Mouse (Mus musculus) lung, postnatal 0 days (tissue): ENCODE data around the gene Mta1. TPM values are rescaled to one million over a fixed set of nuclear protein-coding genes. Genes with fewer than 3 reads are reported as not detected.

ENCODE experiments used
- ATAC-seq: fragments of 200-750 bp; cut with Nextera tagmentation; 2 replicates; pipeline ENCODE4 v1.8.0; 2017; ENCODE audit warnings: moderate library complexity
- DNase-seq: peaks from one replicate; pipeline ENCODE4 v3.0.0-alpha.2; 2016; ENCODE audit warnings: low spot score
- H3K27ac ChIP-seq: fragments of 300-500 bp; sonication (generic); 2 replicates; pipeline ENCODE4 v1.5.1; 2014; ENCODE audit warnings: antibody characterized with exemption, mild to moderate bottlenecking, low read length, mixed read lengths
- H3K27me3 ChIP-seq: fragments of 300-500 bp; sonication (generic); replicated peaks from 2 replicates; pipeline ENCODE4 v1.6.1; 2014; ENCODE audit warnings: low read length, mixed read lengths; ENCODE audit not compliant: insufficient read depth
- H3K36me3 ChIP-seq: fragments of 300-500 bp; sonication (generic); 2 replicates; pipeline ENCODE4 v1.6.1; 2014; ENCODE audit warnings: low read length, mixed read lengths; ENCODE audit not compliant: insufficient read depth
- H3K4me1 ChIP-seq: fragments of 300-500 bp; sonication (generic); 2 replicates; pipeline ENCODE4 v1.6.1; 2014; ENCODE audit warnings: antibody characterized with exemption, low read depth, low read length, mixed read lengths; ENCODE audit not compliant: insufficient read depth
- H3K4me2 ChIP-seq: fragments of 300-500 bp; sonication (generic); replicated peaks from 2 replicates; pipeline ENCODE4 v1.6.1; 2014; ENCODE audit warnings: low read depth, mild to moderate bottlenecking, low read length, moderate library complexity, mixed read lengths
- H3K4me3 ChIP-seq: fragments of 300-500 bp; sonication (generic); 2 replicates; pipeline ENCODE4 v1.5.1; 2014; ENCODE audit warnings: low read depth, low read length
- H3K9ac ChIP-seq: fragments of 300-500 bp; sonication (generic); replicated peaks from 2 replicates; pipeline ENCODE4 v1.6.1; 2014; ENCODE audit warnings: low read depth, mild to moderate bottlenecking
- H3K9me3 ChIP-seq: fragments of 300-500 bp; sonication (generic); 2 replicates; pipeline ENCODE4 v1.6.1; 2016; ENCODE audit warnings: low read length, mixed read lengths
- CTCF ChIP-seq: IDR thresholded peaks from 2 replicates; pipeline ENCODE4 v1.5.1; 2016; ENCODE audit warnings: antibody characterized with exemption, mild to moderate bottlenecking
- EP300 ChIP-seq: IDR thresholded peaks from 2 replicates; pipeline ENCODE4 v1.6.1; 2016; ENCODE audit warnings: antibody characterized with exemption, mild to moderate bottlenecking, control low read depth
- WGBS: fragments of 180-500 bp; shearing (Covaris S2); extraction: QIAGEN DNeasy Blood & Tissue Kit; methylation state at CpG from one replicate; pipeline ENCODE4 v1.1.7; 2014; 5-methylcytosine and 5-hydroxymethylcytosine counted together
- polyA plus RNA-seq: library from polyadenylated mRNA; unstranded; fragments of >200 nt; fragmentation: Nextera tagmentation; extraction: Ambion mirVana; gene quantifications from 2 replicates; pipeline ENCODE4 v1.2.1, GENCODE M21; 2015

Gene Mta1
- polyA plus RNA-seq, 1 experiment from 2014 or later: 12.2 TPM

- Histone ChIP-seq H3K36me3 (no peaks in the 10 kb centered on the region), H3K4me3 (no peak overlapping the region), H3K27ac (no peak overlapping the region), H3K27me3 (no peaks in the 10 kb centered on the region), H3K9me3 (no peaks in the 10 kb centered on the region), H3K4me2 (no peak overlapping the region), H3K9ac (no peak overlapping the region), H3K4me1 (no peaks in the 10 kb centered on the region)
- DNase-seq (no peak), ATAC-seq (no peak)
- no peak for TF ChIP-seq EP300
- no peak for TF ChIP-seq CTCF
- WGBS: 85% methylated on average over 6 of the region's 6 CpGs
Measured at GRCm38 (mm10) chr12:113089107-113089506, 9.0 kb upstream of the Mta1 start.

- Histone ChIP-seq H3K4me1 (no peaks in the 10 kb centered on the region), H3K4me3 (no peak overlapping the region), H3K27me3 (no peaks in the 10 kb centered on the region), H3K27ac (no peak overlapping the region), H3K4me2 (no peak overlapping the region), H3K9me3 (no peaks in the 10 kb centered on the region), H3K9ac (no peak overlapping the region), H3K36me3 (no peaks in the 10 kb centered on the region)
- WGBS: 75% methylated on average over 17 of the region's 17 CpGs
- ATAC-seq: no peak
- no peak for TF ChIP-seq EP300
- TF ChIP-seq CTCF: no peak
- no peak for DNase-seq
Measured at GRCm38 (mm10) chr12:113090053-113090452, 8.0 kb upstream of the Mta1 start.

- Histone ChIP-seq H3K27ac (no peak overlapping the region), H3K4me1 (no peaks in the 10 kb centered on the region; the same call in 1 of the 2 replicates), H3K36me3 (no peaks in the 10 kb centered on the region), H3K4me2 (no peak overlapping the region), H3K9ac (no peak overlapping the region), H3K9me3 (no peaks in the 10 kb centered on the region), H3K4me3 (no peak overlapping the region), H3K27me3 (no peaks in the 10 kb centered on the region)
- no peak for DNase-seq
- ATAC-seq: no peak
- TF ChIP-seq CTCF (no peak), EP300 (no peak)
- WGBS: 81% methylated on average over 5 of the region's 5 CpGs
Measured at GRCm38 (mm10) chr12:113097040-113097439, 1.0 kb upstream of the Mta1 start.

GRCm38 (mm10) chr12:113098530-113099151 lies 563 bp downstream of the Mta1 start:
- Histone ChIP-seq H3K4me2 (peak overlapping the region; percentile 98), H3K27me3 (no peaks in the 10 kb centered on the region), H3K27ac (peak overlapping the region; percentile 84), H3K36me3 (no peaks in the 10 kb centered on the region), H3K9me3 (no peaks in the 10 kb centered on the region), H3K4me1 (no peaks in the 10 kb centered on the region; the same call in 1 of the 2 replicates), H3K4me3 (peak overlapping the region; percentile 89), H3K9ac (peak overlapping the region; percentile 95)
- TF ChIP-seq CTCF: no peak
- TF ChIP-seq EP300: no peak
- ATAC-seq: peak; percentile 35
- WGBS: 1% methylated on average over 31 of the region's 60 CpGs
- DNase-seq: no peak

GRCm38 (mm10) chr12:113099470-113100237 lies 1.6 kb downstream of the Mta1 start:
- DNase-seq: no peak
- no peak for ATAC-seq
- TF ChIP-seq CTCF: no peak
- TF ChIP-seq EP300: no peak
- H3K9ac ChIP-seq: peak overlapping the region; percentile 95; the same call in 1 of the 2 replicates
- no peaks in the 10 kb centered on the region; the same call in 1 of the 2 replicates for H3K4me1 ChIP-seq
- H3K4me3 ChIP-seq: no peak overlapping the region
- WGBS: 18% methylated on average over 6 of the region's 6 CpGs
- H3K4me2 ChIP-seq: peak overlapping the region; percentile 98
- no peak overlapping the region for H3K27ac ChIP-seq
- no peaks in the 10 kb centered on the region for H3K9me3 ChIP-seq
- H3K27me3 ChIP-seq: no peaks in the 10 kb centered on the region
- H3K36me3 ChIP-seq: no peaks in the 10 kb centered on the region

- no peak for ATAC-seq
- H3K27me3 ChIP-seq: no peaks in the 10 kb centered on the region
- no peak for DNase-seq
- H3K36me3 ChIP-seq: no peaks in the 10 kb centered on the region
- no peak overlapping the region for H3K4me3 ChIP-seq
- WGBS: 68% methylated on average over 5 of the region's 5 CpGs
- no peak overlapping the region for H3K4me2 ChIP-seq
- no peaks in the 10 kb centered on the region for H3K9me3 ChIP-seq
- H3K27ac ChIP-seq: no peak overlapping the region
- H3K9ac ChIP-seq: no peak overlapping the region
- no peak for TF ChIP-seq CTCF
- no peak for TF ChIP-seq EP300
- H3K4me1 ChIP-seq: no peaks in the 10 kb centered on the region; the same call in 1 of the 2 replicates
Measured at GRCm38 (mm10) chr12:113100448-113101076, 2.5 kb downstream of the Mta1 start.
